Mouse (Mus musculus) mature B cell (primary cell): ENCODE measurements around the gene Baz1a.
"Not testable (repeated sequence)": the region's sequence is repeated elsewhere in the genome, so short reads cannot be mapped to it uniquely, and the experiment has no call there.

Experiments
- in situ Hi-C: fragments of 300-500 bp; cut with MboI; formaldehyde crosslinking; loops from 2 replicates; pipeline ENCODE4 v1.14.3; 2019

Gene Baz1a

DNA sequence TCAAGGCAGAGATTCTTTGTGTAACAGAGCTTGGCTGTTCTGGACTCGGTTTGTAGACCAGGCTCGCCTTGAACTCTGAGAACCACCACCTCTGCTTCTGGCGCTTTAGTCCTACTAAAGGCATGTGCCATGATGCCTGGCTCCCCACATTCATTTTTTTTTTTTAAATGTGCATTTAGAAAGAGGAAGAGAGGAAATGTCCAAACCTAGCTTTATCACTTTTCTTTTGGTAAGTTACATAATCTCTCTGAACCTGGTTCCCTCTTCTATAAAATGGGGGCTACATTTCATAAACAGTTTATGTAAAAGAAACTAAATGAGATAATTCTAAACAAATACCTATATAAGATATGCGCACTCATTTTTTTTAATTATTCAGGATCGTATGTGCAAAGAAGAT, 33.2 kb downstream of the Baz1a start:
- in situ Hi-C loops, result no loop called here

DNA sequence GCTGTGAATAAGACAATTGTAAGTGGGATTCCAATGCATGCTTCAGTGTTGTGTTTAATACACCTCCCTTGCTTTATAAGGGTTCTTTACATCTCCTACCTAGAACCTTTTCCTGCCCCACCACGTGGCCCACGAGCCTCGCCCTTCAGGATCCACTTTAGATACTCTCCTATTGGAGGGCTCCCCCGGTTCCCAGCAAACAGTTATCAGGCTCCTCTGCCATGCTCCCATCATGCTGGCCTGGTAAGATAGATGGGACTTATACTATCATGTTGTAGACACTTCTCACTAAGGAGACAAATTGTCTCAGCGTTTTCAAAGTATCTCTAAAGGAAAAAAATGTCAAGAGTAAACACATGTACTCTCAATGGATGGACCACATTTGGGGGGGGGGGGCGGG, 33.6 kb downstream of the Baz1a start:
- in situ Hi-C loops, result no loop called here

DNA sequence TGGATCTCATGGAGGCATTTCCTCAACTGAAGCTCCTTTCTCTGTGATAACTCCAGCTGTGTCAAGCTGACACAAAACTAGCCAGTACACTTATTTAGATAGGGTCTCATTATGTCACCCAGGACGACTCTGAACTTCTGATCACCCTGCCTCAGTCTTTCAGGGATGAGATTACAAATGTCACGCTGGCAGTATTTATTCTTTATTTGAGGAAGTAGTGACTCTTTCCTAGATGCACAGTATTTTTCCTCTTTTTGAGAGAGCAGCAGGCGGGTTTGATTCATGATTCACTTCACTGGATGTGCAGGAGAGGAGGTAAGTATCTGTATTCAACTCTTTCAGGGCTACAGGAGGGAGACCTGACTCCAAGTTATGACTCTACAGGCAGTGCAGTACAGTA, 45.1 kb downstream of the Baz1a start:
- in situ Hi-C loops, result no loop called here

DNA sequence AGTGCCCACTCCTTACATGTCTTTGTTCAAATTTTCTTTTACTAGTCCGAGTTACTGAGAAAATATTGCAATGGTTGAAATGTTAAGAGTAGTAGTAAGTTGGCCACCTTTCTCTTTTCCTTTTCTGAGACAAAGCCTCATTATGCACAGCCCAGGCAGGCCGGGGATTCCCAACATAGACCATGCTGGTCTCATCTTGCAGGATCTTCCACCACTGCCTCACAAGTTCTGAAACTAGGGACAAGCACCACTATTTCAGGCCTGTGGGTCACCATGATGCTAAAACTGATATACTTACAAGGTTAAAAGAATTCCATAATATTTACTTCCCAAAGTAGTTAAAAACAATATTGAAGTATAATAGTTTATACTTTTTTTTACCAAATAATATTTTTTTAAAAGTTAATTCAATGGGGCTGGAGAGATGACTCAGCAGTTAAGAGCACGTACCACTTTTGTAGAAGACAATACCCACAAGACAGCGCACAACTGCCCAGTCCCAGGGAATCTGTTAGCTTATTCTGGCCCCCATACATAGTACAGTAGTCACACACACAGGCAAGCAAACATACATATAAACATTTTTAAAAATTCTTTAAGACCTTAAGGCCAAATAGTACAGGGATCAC, 48.5 kb downstream of the Baz1a start:
- in situ Hi-C loops, result no loop called here

DNA sequence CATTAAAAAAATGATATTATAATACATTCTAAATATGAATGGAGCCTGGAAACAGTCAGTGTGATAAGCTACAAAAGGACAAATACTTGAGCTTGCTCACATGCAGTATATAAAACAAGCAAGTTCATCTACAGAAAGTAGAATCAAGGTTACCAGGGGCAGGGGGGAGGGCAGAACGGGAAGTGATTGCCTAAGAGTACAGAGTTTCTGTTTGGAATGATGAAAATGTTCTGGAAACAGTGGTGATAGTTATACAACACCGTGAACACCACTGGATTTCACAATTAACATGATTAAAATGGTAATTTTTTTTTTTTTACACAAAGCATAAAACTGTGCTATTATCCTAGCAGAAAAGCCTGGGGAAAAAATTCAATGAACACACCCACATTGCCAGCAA, 54.6 kb downstream of the Baz1a start:
- in situ Hi-C loops, result no loop called here

DNA sequence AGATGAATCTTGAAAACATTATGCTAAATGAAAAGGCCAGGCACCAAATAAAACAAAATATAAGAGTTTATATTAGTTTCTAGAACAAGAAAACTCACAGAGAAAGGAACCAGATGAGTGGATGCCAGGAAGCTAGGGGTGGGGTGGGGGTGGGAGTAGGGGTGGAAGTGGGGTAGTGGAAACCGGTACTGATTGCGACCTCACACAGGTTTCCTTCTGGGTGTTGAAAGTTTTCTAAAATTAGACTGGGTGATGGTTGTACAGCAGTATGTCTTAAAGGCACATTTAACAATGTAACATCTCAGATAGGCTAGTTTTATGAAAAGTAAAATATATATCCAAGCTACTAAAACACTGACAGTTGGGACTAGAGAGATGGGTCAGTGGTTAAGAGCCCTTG, 57.2 kb downstream of the Baz1a start:
- in situ Hi-C loops, result no loop called here

DNA sequence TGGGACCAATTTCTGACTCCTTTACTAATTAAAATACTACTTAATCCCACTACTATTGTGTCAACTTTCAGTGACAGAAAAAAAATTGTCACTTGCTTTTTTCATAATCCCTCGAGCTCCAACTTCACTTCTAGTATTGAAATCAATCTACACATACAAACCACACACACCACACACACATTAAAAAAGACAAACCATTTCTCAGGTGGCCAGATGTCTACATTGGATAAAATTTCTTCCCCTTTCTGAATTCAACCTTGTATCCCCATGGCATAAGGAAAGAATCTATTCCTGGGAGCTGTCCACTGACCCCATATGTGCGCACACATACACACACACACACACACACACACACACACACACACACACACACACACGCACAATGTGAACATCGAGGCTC, 57.7 kb downstream of the Baz1a start:
- in situ Hi-C loops, result no loop called here

DNA sequence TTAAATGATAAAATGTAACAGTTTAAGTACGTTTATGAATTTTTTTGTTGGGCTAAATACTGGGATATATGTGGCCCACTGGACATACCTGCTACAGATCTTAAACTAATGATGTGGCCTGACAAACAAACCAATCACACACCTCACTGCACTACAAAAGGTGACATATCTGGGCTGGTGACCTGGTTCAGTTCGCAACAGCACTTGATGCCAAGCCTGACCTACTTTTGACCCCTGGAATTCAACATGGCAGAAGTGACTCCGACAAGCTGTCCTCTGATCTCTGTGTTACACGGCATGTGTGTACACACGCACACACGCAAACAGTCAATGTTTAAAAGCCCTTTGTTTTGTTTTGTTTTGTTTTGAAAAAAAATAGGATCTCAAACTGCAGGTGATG, 68.0 kb downstream of the Baz1a start:
- in situ Hi-C loops, result no loop called here

DNA sequence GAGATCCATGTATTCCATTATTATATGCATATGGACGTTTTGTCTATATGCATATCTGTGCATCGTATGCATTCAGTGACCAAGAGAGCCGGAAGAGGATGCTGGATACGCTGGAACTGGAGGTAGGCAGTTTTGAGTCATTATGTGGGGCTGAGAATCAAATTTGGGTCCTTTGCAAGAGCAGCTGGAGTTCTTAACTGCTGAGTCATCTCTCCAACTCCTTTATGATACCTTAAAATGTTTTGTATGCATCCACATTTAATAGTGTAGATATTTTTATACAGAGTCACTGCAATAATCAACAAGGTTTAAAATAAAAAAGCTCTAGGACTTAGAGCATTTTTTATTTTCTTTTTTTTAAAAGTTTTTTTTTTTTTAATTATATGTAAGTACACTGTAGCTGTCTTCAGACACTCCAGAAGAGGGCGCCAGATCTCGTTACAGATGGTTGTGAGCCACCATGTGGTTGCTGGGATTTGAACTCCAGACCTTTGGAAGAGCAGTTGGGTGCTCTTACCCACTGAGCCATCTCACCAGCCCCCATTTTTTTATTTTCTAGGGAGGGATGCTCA, 71.5 kb downstream of the Baz1a start:
- in situ Hi-C loops, result not testable (repeated sequence)

DNA sequence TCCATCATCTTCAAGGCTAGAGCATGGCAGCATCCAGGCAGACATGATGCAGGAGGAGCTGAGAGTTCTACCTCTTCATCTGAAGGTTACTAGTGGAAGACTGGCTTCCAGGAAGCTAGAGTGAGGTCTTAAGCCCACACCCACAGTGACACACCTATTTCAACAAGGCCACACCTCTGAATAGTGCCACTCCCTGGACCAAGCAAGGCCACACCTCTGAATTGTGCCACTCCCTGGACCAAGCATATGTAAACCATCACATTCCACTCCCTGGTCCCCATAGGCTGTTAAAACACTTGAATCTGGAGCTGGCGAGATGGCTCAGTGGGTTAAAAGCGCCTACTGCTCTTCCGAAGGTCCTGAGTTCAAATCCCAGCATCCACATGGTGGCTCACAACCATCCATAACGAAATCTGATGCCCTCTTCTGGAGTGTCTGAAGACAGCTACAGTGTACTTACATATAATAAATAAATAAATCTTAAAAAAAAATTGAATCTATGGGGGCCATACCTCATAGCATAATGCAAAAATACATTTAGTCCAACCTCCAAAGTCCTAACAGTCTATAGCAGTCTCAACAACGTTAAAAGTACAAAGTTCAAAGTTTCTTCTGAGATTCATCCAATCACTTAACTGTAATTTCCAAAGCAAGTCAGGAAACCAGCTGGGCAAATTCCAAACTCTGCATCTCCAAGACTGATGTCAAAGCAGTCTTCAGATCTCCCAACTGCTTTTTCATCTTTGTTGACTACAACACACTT, 76.4 kb downstream of the Baz1a start:
- in situ Hi-C loops, result not testable (repeated sequence)

DNA sequence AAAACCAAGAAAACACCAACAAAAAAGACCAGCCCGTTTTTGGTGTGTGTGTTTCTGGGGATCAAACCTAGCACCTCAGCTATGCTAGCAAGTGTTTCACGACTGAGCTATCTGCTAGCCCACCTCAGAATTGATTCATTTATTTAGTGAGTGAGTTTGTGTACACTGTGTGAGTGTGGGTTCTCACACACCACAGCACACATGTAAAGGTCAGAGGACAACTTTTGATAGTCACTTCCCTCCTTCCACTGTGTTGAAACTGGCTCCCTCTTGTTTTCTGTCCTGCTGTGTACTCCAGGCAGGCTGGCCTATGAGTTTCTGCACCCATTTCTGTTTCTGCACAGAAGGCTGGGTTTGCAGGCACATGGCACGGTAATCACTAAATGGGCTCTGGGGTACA, 103.8 kb downstream of the Baz1a start:
- in situ Hi-C loops, result no loop called here

DNA sequence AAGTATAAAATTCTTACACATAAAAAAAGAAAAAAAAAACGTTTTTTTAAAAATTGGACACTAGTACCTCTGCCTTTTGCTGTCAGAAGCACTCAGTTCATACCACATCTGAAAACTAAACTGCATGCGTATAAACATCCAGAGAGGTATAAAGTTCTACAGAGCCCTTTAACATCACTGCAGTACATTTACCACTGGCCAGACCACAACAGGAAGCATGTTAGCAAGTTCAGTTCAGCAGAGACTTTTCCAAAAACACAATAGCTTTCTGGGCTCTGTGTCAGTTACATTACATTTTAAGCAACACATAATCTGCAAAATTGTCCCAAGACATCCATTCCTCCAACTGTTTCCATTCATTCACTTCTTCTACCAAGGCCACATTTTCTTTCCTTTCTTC, 121.6 kb downstream of the Baz1a start:
- in situ Hi-C loops, result not testable (repeated sequence)

DNA sequence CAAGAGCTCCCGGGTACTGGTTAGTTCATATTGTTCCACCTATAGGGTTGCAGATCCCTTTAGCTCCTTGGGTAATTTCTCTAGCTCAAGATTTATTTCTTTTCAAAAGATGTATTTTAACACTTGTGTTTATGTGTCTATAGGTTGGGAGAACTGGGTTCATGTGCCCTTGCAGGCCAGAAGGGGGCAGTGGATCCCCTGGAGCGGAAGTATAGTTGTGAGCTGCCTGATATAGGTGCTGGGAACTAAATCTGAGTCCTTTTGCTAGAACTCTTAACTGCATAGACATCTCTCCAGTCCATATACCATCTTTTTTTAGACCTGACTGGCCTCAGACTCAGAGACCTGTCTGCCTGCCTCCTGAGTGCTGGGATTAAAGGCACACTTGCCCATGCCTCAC, 123.7 kb downstream of the Baz1a start:
- in situ Hi-C loops, result no loop called here

DNA sequence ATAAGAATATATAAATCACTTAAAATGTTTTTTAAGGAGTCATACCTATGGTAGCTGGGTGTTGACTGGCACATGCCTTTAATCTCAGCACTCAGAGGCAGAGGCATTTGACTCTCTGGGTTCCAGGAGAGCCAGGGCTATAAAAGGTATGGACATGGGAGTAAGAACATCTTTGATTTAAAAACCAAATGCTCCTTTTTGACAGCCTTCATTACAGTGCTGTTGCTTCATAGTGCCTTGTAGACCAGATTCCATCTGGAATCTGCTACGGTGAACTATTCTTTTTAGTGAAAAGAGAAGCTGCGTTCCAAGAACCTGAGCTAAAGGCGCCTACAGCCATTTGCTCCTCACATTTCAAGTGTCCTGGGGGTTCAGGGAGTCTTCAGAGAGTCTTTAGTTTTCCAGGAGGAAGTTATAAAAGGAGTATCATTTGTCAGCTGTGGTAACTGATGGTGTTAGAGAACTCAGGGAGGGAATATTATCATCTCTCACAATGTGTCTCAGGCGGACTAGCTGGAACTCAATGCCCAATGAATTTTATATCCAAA, 126.5 kb downstream of the Baz1a start:
- in situ Hi-C loops, result no loop called here

DNA sequence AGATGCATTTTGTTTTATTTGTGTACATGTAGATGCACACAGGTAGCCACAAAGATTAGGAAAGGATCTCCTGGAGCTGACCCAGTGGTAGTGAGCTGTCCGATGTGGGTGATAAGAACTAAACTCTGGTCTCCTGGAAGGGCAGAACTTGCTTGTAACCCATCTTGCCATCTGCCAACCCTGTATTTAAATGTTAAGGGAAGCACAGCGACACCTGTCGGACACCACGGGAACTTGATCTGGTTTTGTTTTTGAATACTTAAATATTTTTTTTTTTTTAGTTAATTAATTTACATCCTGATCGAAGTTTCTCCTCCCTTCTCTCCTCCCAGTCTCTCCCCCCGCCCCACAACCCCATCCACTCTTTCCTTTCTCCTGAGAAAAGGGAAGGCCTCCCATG, 134.5 kb downstream of the Baz1a start:
- in situ Hi-C loops, result no loop called here

DNA sequence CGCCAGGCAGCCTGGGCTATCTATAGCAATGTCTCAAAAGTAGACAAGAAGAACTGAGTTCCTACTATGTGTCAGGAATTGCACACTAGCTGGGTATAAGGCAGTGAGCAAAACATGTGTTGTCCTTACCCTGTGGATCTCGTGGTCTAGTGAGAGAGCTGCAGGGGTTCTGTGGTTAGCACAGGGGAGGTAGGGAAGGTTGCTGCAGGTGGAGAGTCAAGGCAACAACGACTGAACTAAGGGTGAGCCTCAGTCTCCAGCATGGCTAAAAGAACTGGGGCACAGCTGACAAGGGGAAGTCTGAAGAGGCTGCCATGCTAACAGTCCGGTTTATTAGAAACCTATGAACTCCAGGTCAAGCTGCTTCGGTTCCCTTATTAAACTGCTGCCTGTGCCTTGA, 134.9 kb downstream of the Baz1a start:
- in situ Hi-C loops, result no loop called here

DNA sequence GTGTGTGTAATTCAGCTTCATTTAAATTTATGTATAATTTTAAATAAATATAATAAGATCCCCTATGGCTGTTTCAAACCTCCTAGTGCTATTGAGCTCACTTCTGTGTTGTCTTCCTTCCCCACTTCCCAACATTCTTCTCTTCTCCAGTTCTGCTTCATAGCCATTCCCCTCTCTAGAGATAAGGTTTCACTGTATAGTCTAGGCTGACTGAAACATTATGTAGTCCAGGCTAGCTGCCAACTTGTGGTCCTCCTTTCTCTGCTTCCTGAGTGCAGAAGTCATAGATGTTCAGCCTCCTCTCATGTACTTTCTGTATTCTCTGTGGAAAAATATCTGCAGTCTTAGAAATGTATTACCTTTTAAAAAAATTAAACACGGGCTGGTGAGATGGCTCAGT, 136.3 kb downstream of the Baz1a start:
- in situ Hi-C loops, result no loop called here

DNA sequence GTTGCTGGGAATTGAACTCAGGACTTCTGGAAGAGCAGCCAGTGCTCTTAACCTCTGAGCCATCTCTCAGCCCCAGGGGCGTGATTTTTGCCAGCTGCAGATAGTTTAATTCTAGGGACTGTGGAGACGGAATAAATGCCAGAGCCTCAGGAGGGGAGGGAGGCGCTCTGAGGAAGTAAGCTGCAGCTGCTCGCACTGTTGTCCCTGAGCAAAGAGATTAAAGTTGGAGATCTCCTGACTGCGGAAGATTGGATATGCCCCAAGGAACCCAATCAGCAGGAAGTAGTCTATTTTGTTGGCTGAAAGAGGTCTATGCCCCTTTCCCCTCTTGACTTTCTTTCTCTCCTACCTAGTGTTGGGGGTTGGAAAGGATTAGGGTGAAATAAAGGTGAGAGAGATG, 137.3 kb downstream of the Baz1a start:
- in situ Hi-C loops, result no loop called here

DNA sequence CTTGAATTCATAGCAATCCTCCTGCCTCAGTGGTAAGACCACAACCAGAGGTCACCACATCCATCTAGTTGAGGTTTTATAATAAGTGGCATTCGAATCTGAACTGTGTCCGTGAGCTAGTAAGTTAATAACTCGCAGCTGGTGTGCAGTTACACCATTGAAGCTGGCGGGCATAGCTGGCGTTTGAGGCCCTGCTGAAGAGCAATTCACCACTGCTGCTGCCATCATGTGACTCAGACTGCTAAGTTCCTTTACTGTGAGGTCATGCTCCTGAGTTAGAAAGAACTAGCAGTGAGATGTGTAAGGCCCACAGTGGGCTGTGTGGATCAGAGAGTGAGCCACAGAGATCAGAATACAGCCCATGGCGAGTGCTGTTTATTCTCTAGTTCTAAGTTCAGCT, 139.4 kb downstream of the Baz1a start:
- in situ Hi-C loops, result loop anchor here (5.0 kb wide), 1 partner anchor 37 kb away; no protein-coding TSS in a partner anchor

DNA sequence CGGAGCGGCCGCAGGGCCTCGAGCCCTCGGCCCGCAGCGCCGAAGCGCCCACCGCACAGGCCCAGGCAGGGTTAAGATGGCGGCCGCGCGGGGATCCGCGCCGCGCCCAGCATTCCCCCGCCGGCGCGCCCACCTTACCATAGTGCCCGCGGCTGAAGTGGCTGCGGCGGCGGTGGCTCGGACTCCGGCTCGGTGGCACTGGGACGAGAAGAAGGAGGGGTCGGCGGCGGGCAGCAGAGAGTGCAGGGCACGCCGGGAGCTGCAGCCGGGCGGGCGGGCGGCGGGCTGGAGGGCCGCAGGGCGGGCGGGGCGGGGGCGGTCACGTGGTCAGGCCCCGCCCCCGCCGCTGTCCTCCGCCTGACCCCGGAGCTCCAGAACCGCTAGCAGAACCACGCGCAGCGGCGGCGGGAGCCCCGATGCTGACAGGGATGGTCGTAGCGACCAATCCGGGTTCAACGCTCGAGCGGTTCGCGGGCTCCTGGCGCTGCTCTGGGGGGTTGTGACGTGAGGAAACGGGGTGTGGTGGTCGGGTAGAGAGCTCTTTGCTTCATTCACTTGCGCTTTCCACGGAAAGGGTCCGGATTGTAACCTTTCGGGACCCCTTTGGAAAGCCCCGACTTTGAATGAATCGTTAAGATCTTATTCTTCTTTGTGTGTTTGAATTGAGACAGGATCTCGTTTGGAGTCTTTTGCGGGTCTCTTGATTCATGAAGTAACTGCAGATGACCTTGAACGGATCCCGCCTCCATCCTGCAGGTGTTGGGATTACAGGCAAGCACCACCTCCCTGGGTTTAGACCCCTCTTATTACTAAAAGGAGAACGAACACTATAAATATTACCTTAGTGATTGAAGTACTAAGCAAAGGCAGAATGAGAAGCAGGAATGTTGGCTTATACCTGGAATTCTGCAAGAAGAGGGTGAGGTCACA, 151.3 kb downstream of the Baz1a start, which contains the start of gene Cfl2:
Gene Cfl2, minus strand, starts transcription at position 272 of the 930 bp plus-strand sequence.
- in situ Hi-C loops, result no loop called here

DNA sequence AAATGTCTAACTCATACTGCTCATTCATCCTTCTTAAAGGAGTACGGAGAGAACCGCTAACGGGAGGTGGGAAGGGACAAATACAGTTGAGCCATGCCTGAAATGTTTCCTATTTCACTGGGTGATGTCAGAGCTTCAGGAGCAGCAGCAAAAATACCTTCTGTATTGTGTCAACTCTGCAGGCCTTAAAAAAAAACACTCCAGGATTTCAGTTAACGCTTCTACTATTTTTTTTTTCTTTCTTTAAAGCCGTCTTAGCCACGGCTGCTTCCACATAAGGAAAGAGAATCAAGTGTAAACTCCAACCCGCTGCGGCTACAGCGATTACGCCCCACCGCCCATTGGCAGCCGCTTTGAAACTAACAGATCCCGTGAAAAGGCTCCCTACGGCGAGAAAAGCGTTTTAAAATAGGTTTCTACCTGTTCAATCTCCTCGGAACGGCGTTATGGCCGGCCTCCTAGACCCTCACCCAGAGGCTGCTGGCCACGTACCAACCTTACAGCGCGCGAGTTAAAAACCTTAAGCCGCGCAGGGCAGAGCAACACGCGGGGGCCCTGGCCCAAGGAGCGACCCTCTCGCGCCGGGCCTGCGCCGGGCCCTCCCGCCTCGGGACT, 152.1 kb downstream of the Baz1a start:
- in situ Hi-C loops, result no loop called here

DNA sequence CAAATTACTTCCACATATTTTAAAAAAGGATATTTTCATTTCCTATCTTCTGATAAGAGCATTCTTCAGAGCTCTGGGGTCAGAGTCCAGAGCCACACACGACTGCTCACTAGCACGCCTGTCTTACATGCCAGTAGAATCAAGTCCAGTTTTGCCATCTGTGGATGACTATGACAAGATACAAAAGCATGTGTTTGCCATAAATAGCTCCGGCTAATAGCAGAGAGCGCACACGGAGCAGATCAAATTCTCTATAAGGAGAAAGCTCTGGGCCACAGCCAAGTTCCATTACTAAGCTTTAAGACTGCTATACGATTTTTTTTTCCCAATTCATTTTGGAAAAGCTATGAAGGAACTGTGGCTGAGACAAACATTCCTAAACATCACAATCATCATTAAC, 154.6 kb downstream of the Baz1a start:
- in situ Hi-C loops, result no loop called here
